Mouse (Mus musculus): ENCODE measurements around the gene 4930402H24Rik. TPM values are rescaled to one million over a fixed set of nuclear protein-coding genes. Genes with fewer than 3 reads are reported as not detected.

4930402H24Rik gene
- polyA plus RNA-seq, 2 experiments = 29.1 to 33.8 TPM

DNA sequence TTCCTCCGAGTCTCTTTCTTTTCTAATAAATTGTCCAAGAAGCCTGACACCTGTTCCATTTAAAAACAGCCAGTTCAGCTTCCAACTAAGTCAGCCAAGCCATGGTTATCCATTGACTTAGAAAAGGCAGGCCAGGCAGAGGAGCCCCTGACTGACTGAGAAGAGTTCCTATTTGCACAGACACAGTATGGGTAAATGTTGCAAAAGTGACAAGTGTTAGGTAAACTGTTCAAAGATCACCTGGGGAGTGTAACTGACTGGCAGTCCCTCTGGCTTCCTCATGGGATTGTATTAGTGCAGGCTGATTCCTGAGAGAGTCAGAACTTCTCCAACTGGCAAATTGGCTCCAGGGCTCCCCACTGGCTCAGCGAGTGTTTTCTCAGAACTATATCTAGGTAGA lies 8.3 kb downstream of the 4930402H24Rik start:
- Histone ChIP-seq H3K4me2 (replicated peaks; ENCODE audit: low read depth, low read length, severe bottlenecking) (no peak overlapping the region), H3K4me1 (ENCODE audit: control insufficient read depth, insufficient read depth, low read length) (no peaks in the 10 kb centered on the region), H3K4me3 (replicated peaks; ENCODE audit: low read length) (no peak overlapping the region), H3K27ac (replicated peaks; ENCODE audit: low read depth, low read length) (no peak overlapping the region), H3K27me3 (ENCODE audit: control insufficient read depth, insufficient read depth, low read length) (no peaks in the 10 kb centered on the region), H3K9ac (ENCODE audit: low read depth, low read length, severe bottlenecking) (no peak overlapping the region), H3K36me3 (ENCODE audit: control insufficient read depth, insufficient read depth, low read length) (no peaks in the 10 kb centered on the region), H3K9me3 (ENCODE audit: control insufficient read depth, low read length) (no peaks in the 10 kb centered on the region)
- ATAC-seq (ENCODE audit: low FRiP score, low read depth) (no peak), DNase-seq (ENCODE audit: low spot score) (no peak)
- 79% methylated on average over 2 of the region's 2 CpGs for whole genome bisulfite sequencing
- TF ChIP-seq POLR2A (IDR thresholded peaks at IDR 0.05; ENCODE audit: borderline replicate concordance, extremely low read depth, insufficient read depth, insufficient read length) = no peak

- H3K4me2 ChIP-seq (replicated peaks; ENCODE audit: low read depth, low read length, severe bottlenecking) = no peak overlapping the region
- no peak overlapping the region for H3K27ac ChIP-seq (replicated peaks; ENCODE audit: low read depth, low read length)
- H3K9me3 ChIP-seq (ENCODE audit: control insufficient read depth, low read length) = no peaks in the 10 kb centered on the region
- WGBS = 72% methylated on average over 2 of the region's 2 CpGs
- H3K36me3 ChIP-seq (ENCODE audit: control insufficient read depth, insufficient read depth, low read length) = no peaks in the 10 kb centered on the region
- H3K4me1 ChIP-seq (ENCODE audit: control insufficient read depth, insufficient read depth, low read length) = no peaks in the 10 kb centered on the region
- DNase-seq (ENCODE audit: low spot score) (no peak), ATAC-seq (ENCODE audit: low FRiP score, low read depth) (no peak)
- no peak overlapping the region for H3K9ac ChIP-seq (ENCODE audit: low read depth, low read length, severe bottlenecking)
- no peaks in the 10 kb centered on the region for H3K27me3 ChIP-seq (ENCODE audit: control insufficient read depth, insufficient read depth, low read length)
- H3K4me3 ChIP-seq (replicated peaks; ENCODE audit: low read length) = no peak overlapping the region
- no peak for TF ChIP-seq POLR2A (IDR thresholded peaks at IDR 0.05; ENCODE audit: borderline replicate concordance, extremely low read depth, insufficient read depth, insufficient read length)
Measured at GRCm38 (mm10) chr2:130896944-130897343, 9.3 kb downstream of the 4930402H24Rik start.

DNA sequence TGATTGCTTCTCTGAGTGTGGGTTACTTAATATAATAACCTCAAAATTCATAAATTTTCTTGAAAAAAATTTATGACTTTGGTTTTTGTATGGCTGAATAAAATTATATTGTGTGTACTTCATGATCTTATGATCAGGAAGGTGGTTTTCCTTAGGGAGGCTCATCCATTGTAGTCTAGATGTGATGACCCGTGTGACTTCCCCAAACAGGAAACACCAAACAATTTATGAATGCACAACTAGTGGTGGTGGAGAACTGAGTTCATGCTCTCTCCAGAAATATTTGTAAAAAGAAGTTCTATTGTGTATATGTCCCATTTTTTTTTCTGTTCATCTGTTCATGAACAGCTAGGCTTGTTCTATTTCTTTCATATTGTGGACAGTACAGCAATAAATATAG lies 18.8 kb downstream of the 4930402H24Rik start:
- Histone ChIP-seq H3K4me1 (ENCODE audit: control insufficient read depth, insufficient read depth, low read length) (no peaks in the 10 kb centered on the region), H3K4me3 (replicated peaks; ENCODE audit: low read length) (no peak overlapping the region), H3K4me2 (replicated peaks; ENCODE audit: low read depth, low read length, severe bottlenecking) (no peak overlapping the region), H3K9me3 (ENCODE audit: control insufficient read depth, low read length) (no peaks in the 10 kb centered on the region), H3K36me3 (ENCODE audit: control insufficient read depth, insufficient read depth, low read length) (0 out of 2 replicates have a peak, but pooled peaks cover 5% of the 10 kb centered on the region), H3K27ac (replicated peaks; ENCODE audit: low read depth, low read length) (no peak overlapping the region), H3K27me3 (ENCODE audit: control insufficient read depth, insufficient read depth, low read length) (no peaks in the 10 kb centered on the region), H3K9ac (ENCODE audit: low read depth, low read length, severe bottlenecking) (no peak overlapping the region)
- TF ChIP-seq POLR2A (IDR thresholded peaks at IDR 0.05; ENCODE audit: borderline replicate concordance, extremely low read depth, insufficient read depth, insufficient read length) = no peak
- ATAC-seq (ENCODE audit: low FRiP score, low read depth) = no peak
- whole genome bisulfite sequencing = 93% methylated on average over 1 of the region's 1 CpGs
- DNase-seq (ENCODE audit: low spot score) = no peak

GRCm38 (mm10) chr2:130886983-130887382 lies 19.2 kb downstream of the 4930402H24Rik start:
- H3K4me2 ChIP-seq (replicated peaks; ENCODE audit: low read depth, low read length, severe bottlenecking) = no peak overlapping the region
- H3K9ac ChIP-seq (ENCODE audit: low read depth, low read length, severe bottlenecking) = no peak overlapping the region
- no peaks in the 10 kb centered on the region for H3K27me3 ChIP-seq (ENCODE audit: control insufficient read depth, insufficient read depth, low read length)
- H3K4me1 ChIP-seq (ENCODE audit: control insufficient read depth, insufficient read depth, low read length) = no peaks in the 10 kb centered on the region
- no peak for ATAC-seq (ENCODE audit: low FRiP score, low read depth)
- no peak overlapping the region for H3K27ac ChIP-seq (replicated peaks; ENCODE audit: low read depth, low read length)
- H3K9me3 ChIP-seq (ENCODE audit: control insufficient read depth, low read length) = no peaks in the 10 kb centered on the region
- no peak for DNase-seq (ENCODE audit: low spot score)
- H3K4me3 ChIP-seq (replicated peaks; ENCODE audit: low read length) = no peak overlapping the region
- no peak for TF ChIP-seq POLR2A (IDR thresholded peaks at IDR 0.05; ENCODE audit: borderline replicate concordance, extremely low read depth, insufficient read depth, insufficient read length)
- 0 out of 2 replicates have a peak, but pooled peaks cover 6% of the 10 kb centered on the region for H3K36me3 ChIP-seq (ENCODE audit: control insufficient read depth, insufficient read depth, low read length)

DNA sequence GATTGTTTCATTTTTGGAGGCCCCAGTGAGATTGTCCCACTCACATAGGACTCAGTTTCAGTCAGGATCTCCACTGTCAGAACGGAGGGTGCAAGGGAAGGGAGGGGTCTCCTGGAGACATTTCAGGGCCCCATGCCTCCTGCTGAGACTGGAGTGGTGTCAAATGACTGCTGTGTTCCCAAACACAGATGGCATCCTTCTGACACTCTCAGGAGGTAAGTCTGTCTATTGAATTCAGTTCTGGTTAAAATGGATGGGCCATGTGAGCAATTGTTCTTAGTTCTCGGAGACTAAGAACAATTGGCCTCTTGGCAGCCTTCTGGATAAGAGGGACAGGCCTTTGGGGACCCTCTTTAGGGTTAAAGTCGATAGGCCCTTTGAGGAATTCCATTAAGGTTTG lies 28.8 kb downstream of the 4930402H24Rik start:
- no peaks in the 10 kb centered on the region for H3K27me3 ChIP-seq (ENCODE audit: control insufficient read depth, insufficient read depth, low read length)
- no peak overlapping the region for H3K9ac ChIP-seq (ENCODE audit: low read depth, low read length, severe bottlenecking)
- no peak for TF ChIP-seq POLR2A (IDR thresholded peaks at IDR 0.05; ENCODE audit: borderline replicate concordance, extremely low read depth, insufficient read depth, insufficient read length)
- ATAC-seq (ENCODE audit: low FRiP score, low read depth) = no peak
- WGBS = 58% methylated on average over 3 of the region's 3 CpGs
- no peak for DNase-seq (ENCODE audit: low spot score)
- no peak overlapping the region for H3K4me3 ChIP-seq (replicated peaks; ENCODE audit: low read length)
- no peaks in the 10 kb centered on the region for H3K4me1 ChIP-seq (ENCODE audit: control insufficient read depth, insufficient read depth, low read length)
- 0 out of 2 replicates have a peak, but pooled peaks cover under 1% of the 10 kb centered on the region for H3K36me3 ChIP-seq (ENCODE audit: control insufficient read depth, insufficient read depth, low read length)
- no peak overlapping the region for H3K4me2 ChIP-seq (replicated peaks; ENCODE audit: low read depth, low read length, severe bottlenecking)
- no peaks in the 10 kb centered on the region for H3K9me3 ChIP-seq (ENCODE audit: control insufficient read depth, low read length)
- no peak overlapping the region for H3K27ac ChIP-seq (replicated peaks; ENCODE audit: low read depth, low read length)

GRCm38 (mm10) chr2:130870916-130871315 lies 35.3 kb downstream of the 4930402H24Rik start:
- H3K9me3 ChIP-seq (ENCODE audit: control insufficient read depth, low read length) = no peaks in the 10 kb centered on the region
- H3K27ac ChIP-seq (replicated peaks; ENCODE audit: low read depth, low read length) = no peak overlapping the region
- no peak overlapping the region for H3K4me3 ChIP-seq (replicated peaks; ENCODE audit: low read length)
- H3K27me3 ChIP-seq (ENCODE audit: control insufficient read depth, insufficient read depth, low read length) = no peaks in the 10 kb centered on the region
- ATAC-seq (ENCODE audit: low FRiP score, low read depth) (no peak), DNase-seq (ENCODE audit: low spot score) (no peak)
- TF ChIP-seq POLR2A (IDR thresholded peaks at IDR 0.05; ENCODE audit: borderline replicate concordance, extremely low read depth, insufficient read depth, insufficient read length) = no peak
- 53% methylated on average over 5 of the region's 5 CpGs for WGBS
- no peak overlapping the region for H3K9ac ChIP-seq (ENCODE audit: low read depth, low read length, severe bottlenecking)
- no peak overlapping the region for H3K4me2 ChIP-seq (replicated peaks; ENCODE audit: low read depth, low read length, severe bottlenecking)
- H3K36me3 ChIP-seq (ENCODE audit: control insufficient read depth, insufficient read depth, low read length) = no peaks in the 10 kb centered on the region
- no peaks in the 10 kb centered on the region for H3K4me1 ChIP-seq (ENCODE audit: control insufficient read depth, insufficient read depth, low read length)

Data from limb, embryonic 14.5 days (tissue).